ENCODE assay signal across 8 mouse cellular contexts in the genomic region with DNA sequence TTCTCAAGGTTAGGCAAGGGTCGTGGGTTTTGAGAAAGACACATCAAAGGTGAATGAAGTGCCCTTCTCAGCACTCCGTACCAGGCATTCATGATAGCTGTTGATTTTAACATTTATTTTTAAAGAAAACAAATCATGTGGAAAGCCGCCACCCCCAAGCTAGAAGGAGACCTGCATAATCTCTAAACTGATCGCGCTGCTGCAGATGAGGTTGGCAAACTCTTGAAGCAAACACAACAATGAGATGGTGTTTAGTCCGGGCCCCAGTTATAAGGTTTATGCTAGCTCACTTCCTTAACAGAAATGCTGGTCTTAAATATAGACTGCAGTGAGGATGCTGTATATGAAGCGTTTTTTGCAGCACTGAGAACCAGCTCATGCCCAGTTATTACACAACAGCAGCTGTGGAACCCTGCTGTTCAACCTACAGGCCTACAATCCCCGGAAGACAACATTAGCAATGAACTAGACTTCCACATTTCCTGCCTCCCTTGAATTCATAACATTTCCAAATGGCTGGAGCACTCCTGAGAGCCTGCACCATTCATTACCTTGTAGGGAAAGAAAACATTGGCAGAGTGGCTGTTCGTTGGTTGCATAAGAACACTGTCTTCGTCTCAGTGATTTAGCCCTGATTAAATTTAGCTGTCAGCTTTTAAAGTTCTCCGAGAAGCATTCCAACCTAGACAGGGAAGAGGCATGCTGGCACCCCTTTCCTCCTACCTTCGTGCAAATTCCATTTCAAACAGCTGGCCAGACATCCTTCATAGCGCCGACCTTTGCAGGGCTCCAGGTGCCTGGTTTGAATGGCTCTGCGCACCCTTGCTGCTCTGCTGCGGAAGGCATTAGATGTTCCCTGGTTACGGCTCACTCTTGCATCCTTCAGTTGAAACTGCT. TPM values are rescaled to one million over a fixed set of nuclear protein-coding genes. Genes with fewer than 3 reads are reported as not detected.
DNase-seq lines count a peak whose midpoint lies in the region; ATAC-seq and TF ChIP-seq lines count a peak whose summit lies in the region.

No protein-coding gene starts in this region.

- 16% methylated on average over 17 of the region's 17 CpGs for WGBS in thymus, adult 2 months
- 73% methylated on average over 17 of the region's 17 CpGs for WGBS in small intestine, adult 2 months

- no peak overlapping the region for H3K4me3 ChIP-seq in thymus, adult 2 months (ENCODE audit: control insufficient read depth, insufficient read depth, low read length)
- H3K4me3 ChIP-seq in small intestine, adult 2 months (ENCODE audit: low read depth, low read length), result no peak overlapping the region

- TF ChIP-seq CTCF in thymus, adult 2 months (IDR thresholded peaks at IDR 0.05; ENCODE audit: borderline replicate concordance, control insufficient read depth, extremely low read depth, insufficient read depth, low read length, poor library complexity), result no peak
- TF ChIP-seq CTCF in small intestine, adult 2 months (IDR thresholded peaks at IDR 0.05; ENCODE audit: extremely low read depth, insufficient read length, insufficient replicate concordance, low read depth, low read length), result no peak

- no peak overlapping the region for H3K27ac ChIP-seq in thymus, adult 2 months (ENCODE audit: control insufficient read depth, insufficient read depth, low read length)
- peak overlapping the region; percentile 66; the same call in 1 of the 2 replicates for H3K27ac ChIP-seq in small intestine, adult 2 months (ENCODE audit: insufficient read depth, low read depth, low read length)

- H3K36me3 ChIP-seq in thymus, adult 2 months (ENCODE audit: control insufficient read depth, insufficient read depth, low read length), result no peaks in the 10 kb centered on the region
- no peaks in the 10 kb centered on the region for H3K36me3 ChIP-seq in small intestine, adult 2 months (ENCODE audit: control insufficient read depth, insufficient read depth, low read length)

- H3K27me3 ChIP-seq in thymus, adult 2 months (ENCODE audit: control insufficient read depth, insufficient read depth, low read length), result no peaks in the 10 kb centered on the region
- H3K27me3 ChIP-seq in small intestine, adult 2 months (ENCODE audit: control insufficient read depth, insufficient read depth, low read length), result no peaks in the 10 kb centered on the region

- DNase-seq in thymus, adult 2 months, result peak; percentile 28
- no peak for DNase-seq in thymus, adult 18-20 months
- DNase-seq in kidney, postnatal 4 days, result peak; percentile 17 to 47
- DNase-seq in lung, postnatal 36 days, result peak; percentile 46
- no peak for DNase-seq in cerebellum, adult 18-20 months
- DNase-seq in ovary, postnatal 10 days (ENCODE audit: low spot score), result no peak

- H3K4me1 ChIP-seq in thymus, adult 2 months (replicated peaks; ENCODE audit: control insufficient read depth, insufficient read depth, low read length), result peaks cover 17% of the 10 kb centered on the region
- H3K4me1 ChIP-seq in small intestine, adult 2 months (ENCODE audit: control insufficient read depth, insufficient read depth, insufficient read length, low read length), result peaks cover 21% of the 10 kb centered on the region

- peak; percentile 28 to 46; a peak in 3 of 4 replicates for ATAC-seq in hematopoietic stem cell, adult 5-6 weeks (replicated peaks in 1 of 2; ENCODE audit: insufficient read depth in 1 of 2, low FRiP score in 2 of 2, low TSS enrichment in 1 of 2, low read depth in 1 of 2, poor library complexity in 2 of 2, severe bottlenecking in 2 of 2)

- TF ChIP-seq POLR2A in thymus, adult 2 months (IDR thresholded peaks at IDR 0.05; ENCODE audit: control insufficient read depth, extremely low read depth, insufficient read depth, low read length, poor library complexity), result no peak
- TF ChIP-seq POLR2A in small intestine, adult 2 months (IDR thresholded peaks at IDR 0.05; ENCODE audit: low read depth, low read length), result no peak

RNA-seq across cellular contexts. Expression of a gene that starts 34.8 kb away (rescaled TPM):
- 43.9 and 46.1 TPM in 2 replicates for polyA plus RNA-seq in thymus, adult 2 months (2012; rRNA removed)
- total RNA-seq in hematopoietic stem cell, adult 5-6 weeks (2017), result 82.0 and 84.7 TPM in 2 replicates
- polyA plus RNA-seq in small intestine, adult 2 months (2012; rRNA removed), result 28.7 and 98.8 TPM in 2 replicates

Comparison
In these comparisons a context has a peak if more than half of its experiments do, and no peak if none do; other contexts are left out.
1. DNase-seq: peak in thymus, adult 2 months (single experiment), kidney, postnatal 4 days (2 of 2) and lung, postnatal 36 days (single experiment); none in thymus, adult 18-20 months (0 of 2), cerebellum, adult 18-20 months (0 of 2) and ovary, postnatal 10 days (single experiment).